25 mouse cellular contexts compared by ENCODE assay signal in genomic region chr16:35967319-35967718, GRCm38 (mm10). TPM values are rescaled to one million over a fixed set of nuclear protein-coding genes. Genes with fewer than 3 reads are reported as not detected.
DNase-seq lines count a peak whose midpoint lies in the region; ATAC-seq and TF ChIP-seq lines count a peak whose summit lies in the region.
"Had no signal": no experiment of that assay in that cellular context is flagged by ENCODE, and none has a peak within 500 bp of the region (broad histone marks: within the 10 kb centered on the region; RNA-seq: fewer than 3 reads in every experiment).

No protein-coding gene starts in this region.

- H3K4me3 ChIP-seq in intestine, postnatal 0 days (ENCODE audit: low read depth, low read length) = no peak overlapping the region
- no peak overlapping the region for H3K4me3 ChIP-seq in intestine, embryonic 16.5 days (ENCODE audit: low read length)
- H3K4me3 ChIP-seq in midbrain, embryonic 14.5 days (replicated peaks; ENCODE audit: low read depth, low read length) = no peak overlapping the region
- no peak overlapping the region for H3K4me3 ChIP-seq in midbrain, embryonic 11.5 days (ENCODE audit: low read depth, low read length)
- no peak overlapping the region for H3K4me3 ChIP-seq in ES-E14 (ENCODE audit: insufficient read depth in 1 of 2, low read depth in 1 of 2, low read length in 2 of 2, poor library complexity in 1 of 2, severe bottlenecking in 1 of 2)
- H3K4me3 ChIP-seq in stomach, postnatal 0 days (ENCODE audit: low read depth, low read length) = no peak overlapping the region
- H3K4me3 ChIP-seq: erythroblast, embryonic 14.5 days; heart, embryonic 12.5 days; intestine, embryonic 15.5 days; midbrain, embryonic 10.5 days; stomach, embryonic 15.5 days had no signal

- DNase-seq in midbrain, embryonic 14.5 days = peak; percentile 35
- DNase-seq in midbrain, embryonic 11.5 days (ENCODE audit: low spot score, missing footprints) = no peak
- no peak for DNase-seq in ES-E14 (ENCODE audit: low read depth, low spot score)
- DNase-seq in stomach, postnatal 0 days (ENCODE audit: low spot score) = no peak
- no peak for DNase-seq in ovary, postnatal 10 days (ENCODE audit: low spot score)
- DNase-seq in cerebellum, postnatal 10 days = no peak
- DNase-seq: adrenal gland, adult 2 months; B cell, adult 2 months; cerebellum, adult 9-10 months; gastrocnemius, postnatal 36 days; heart, postnatal 14 days; left cerebral cortex, postnatal 4 days; lung, adult 2 months; right cerebral cortex, postnatal 14 days; spleen, adult 18-20 months had no signal

- 83% methylated on average over 4 of the region's 4 CpGs for WGBS in intestine, postnatal 0 days
- WGBS in intestine, embryonic 16.5 days = 88% methylated on average over 4 of the region's 4 CpGs
- 93% methylated on average over 4 of the region's 4 CpGs for WGBS in midbrain, embryonic 14.5 days
- WGBS in midbrain, embryonic 11.5 days = 96% methylated on average over 4 of the region's 4 CpGs
- WGBS in stomach, postnatal 0 days = 81% methylated on average over 4 of the region's 4 CpGs

- no peak for TF ChIP-seq EP300 in stomach, postnatal 0 days (optimal IDR thresholded peaks at IDR 0.05)

- H3K4me2 ChIP-seq in intestine, postnatal 0 days (replicated peaks; ENCODE audit: low read depth) = no peak overlapping the region
- no peak overlapping the region for H3K4me2 ChIP-seq in intestine, embryonic 16.5 days (ENCODE audit: low read depth, low read length)
- H3K4me2 ChIP-seq in midbrain, embryonic 14.5 days (ENCODE audit: low read length) = no peak overlapping the region
- no peak overlapping the region for H3K4me2 ChIP-seq in midbrain, embryonic 11.5 days
- H3K4me2 ChIP-seq in stomach, postnatal 0 days (replicated peaks; ENCODE audit: low read depth) = no peak overlapping the region
- H3K4me2 ChIP-seq: heart, embryonic 12.5 days; hindbrain, embryonic 14.5 days; intestine, embryonic 15.5 days; stomach, embryonic 15.5 days had no signal

- ATAC-seq in intestine, postnatal 0 days = no peak
- ATAC-seq in intestine, embryonic 16.5 days = no peak
- ATAC-seq in midbrain, embryonic 14.5 days (ENCODE audit: low FRiP score, low TSS enrichment) = no peak
- no peak for ATAC-seq in midbrain, embryonic 11.5 days (ENCODE audit: low FRiP score)
- ATAC-seq in stomach, postnatal 0 days (ENCODE audit: low FRiP score, low TSS enrichment) = no peak
- ATAC-seq: forebrain, embryonic 14.5 days had no signal

- H3K4me1 ChIP-seq in intestine, postnatal 0 days (replicated peaks; ENCODE audit: control insufficient read depth, insufficient read depth, low read length) = no peaks in the 10 kb centered on the region
- H3K4me1 ChIP-seq in intestine, embryonic 16.5 days (ENCODE audit: control insufficient read depth, insufficient read depth, low read length) = peaks cover 3% of the 10 kb centered on the region; the same call in 1 of the 2 replicates
- no peaks in the 10 kb centered on the region for H3K4me1 ChIP-seq in midbrain, embryonic 14.5 days (ENCODE audit: control insufficient read depth, insufficient read depth, low read length)
- no peaks in the 10 kb centered on the region for H3K4me1 ChIP-seq in midbrain, embryonic 11.5 days (ENCODE audit: control insufficient read depth, insufficient read depth, low read length)
- H3K4me1 ChIP-seq in ES-E14 (ENCODE audit: control insufficient read depth in 2 of 2, insufficient read depth in 2 of 2, low read length in 2 of 2, poor library complexity in 1 of 2) = peaks cover 11 to 13% of the 10 kb centered on the region in 2 experiments
- no peaks in the 10 kb centered on the region for H3K4me1 ChIP-seq in stomach, postnatal 0 days (replicated peaks; ENCODE audit: control insufficient read depth, insufficient read depth)
- H3K4me1 ChIP-seq: heart, embryonic 12.5 days; intestine, embryonic 15.5 days; stomach, embryonic 15.5 days had no signal

- no peak overlapping the region for H3K27ac ChIP-seq in intestine, postnatal 0 days (ENCODE audit: low read depth, low read length)
- no peak overlapping the region for H3K27ac ChIP-seq in intestine, embryonic 16.5 days (ENCODE audit: low read length)
- H3K27ac ChIP-seq in midbrain, embryonic 14.5 days (replicated peaks; ENCODE audit: low read depth, low read length) = no peak overlapping the region
- no peak overlapping the region for H3K27ac ChIP-seq in midbrain, embryonic 11.5 days (ENCODE audit: low read depth, low read length)
- peak overlapping the region; percentile 98; the same call in 1 of the 2 replicates for H3K27ac ChIP-seq in ES-E14 (ENCODE audit: insufficient read depth, low read depth, low read length, poor library complexity, severe bottlenecking)
- no peak overlapping the region for H3K27ac ChIP-seq in stomach, postnatal 0 days (replicated peaks)
- H3K27ac ChIP-seq: hindbrain, embryonic 14.5 days; intestine, embryonic 15.5 days; macrophage; midbrain, embryonic 10.5 days; stomach, embryonic 15.5 days had no signal

- no peak overlapping the region for H3K9ac ChIP-seq in intestine, postnatal 0 days (ENCODE audit: low read depth, low read length)
- H3K9ac ChIP-seq in intestine, embryonic 16.5 days (ENCODE audit: low read depth, low read length) = no peak overlapping the region
- no peak overlapping the region for H3K9ac ChIP-seq in midbrain, embryonic 14.5 days (replicated peaks; ENCODE audit: low read length)
- no peak overlapping the region for H3K9ac ChIP-seq in midbrain, embryonic 11.5 days (ENCODE audit: low read length)
- no peak overlapping the region for H3K9ac ChIP-seq in ES-E14 (ENCODE audit: insufficient read depth, low read depth, low read length, poor library complexity, severe bottlenecking)
- no peak overlapping the region for H3K9ac ChIP-seq in stomach, postnatal 0 days (ENCODE audit: low read length)
- H3K9ac ChIP-seq: heart, embryonic 12.5 days; hindbrain, embryonic 14.5 days; intestine, embryonic 15.5 days; stomach, embryonic 15.5 days had no signal

- no peaks in the 10 kb centered on the region for H3K9me3 ChIP-seq in intestine, postnatal 0 days (ENCODE audit: control insufficient read depth)
- H3K9me3 ChIP-seq in intestine, embryonic 16.5 days (ENCODE audit: control insufficient read depth, low read length) = no peaks in the 10 kb centered on the region
- no peaks in the 10 kb centered on the region for H3K9me3 ChIP-seq in midbrain, embryonic 14.5 days (ENCODE audit: control insufficient read depth, low read length)
- no peaks in the 10 kb centered on the region for H3K9me3 ChIP-seq in midbrain, embryonic 11.5 days (ENCODE audit: control insufficient read depth, low read length)
- H3K9me3 ChIP-seq in ES-E14 (ENCODE audit: control insufficient read depth, insufficient read depth, low read depth, low read length) = no peaks in the 10 kb centered on the region
- H3K9me3 ChIP-seq in stomach, postnatal 0 days (ENCODE audit: control insufficient read depth, low read length) = no peaks in the 10 kb centered on the region
- H3K9me3 ChIP-seq: heart, embryonic 12.5 days; intestine, embryonic 15.5 days; midbrain, embryonic 10.5 days; stomach, embryonic 15.5 days had no signal

- no peaks in the 10 kb centered on the region for H3K27me3 ChIP-seq in intestine, postnatal 0 days (replicated peaks; ENCODE audit: control insufficient read depth, insufficient read depth, low read length)
- no peaks in the 10 kb centered on the region for H3K27me3 ChIP-seq in intestine, embryonic 16.5 days (replicated peaks; ENCODE audit: control insufficient read depth, insufficient read depth, low read length)
- H3K27me3 ChIP-seq in midbrain, embryonic 14.5 days (ENCODE audit: control insufficient read depth, insufficient read depth, low read length) = no peaks in the 10 kb centered on the region
- H3K27me3 ChIP-seq in midbrain, embryonic 11.5 days (ENCODE audit: control insufficient read depth, insufficient read depth, low read length) = no peaks in the 10 kb centered on the region
- no peaks in the 10 kb centered on the region for H3K27me3 ChIP-seq in stomach, postnatal 0 days (ENCODE audit: control insufficient read depth, insufficient read depth, low read length)
- H3K27me3 ChIP-seq: heart, embryonic 12.5 days; intestine, embryonic 15.5 days; stomach, embryonic 15.5 days had no signal

- peaks cover 49% of the 10 kb centered on the region for H3K36me3 ChIP-seq in intestine, postnatal 0 days (ENCODE audit: control insufficient read depth, insufficient read depth)
- no peaks in the 10 kb centered on the region for H3K36me3 ChIP-seq in intestine, embryonic 16.5 days (ENCODE audit: control insufficient read depth, insufficient read depth, low read length)
- H3K36me3 ChIP-seq in midbrain, embryonic 14.5 days (ENCODE audit: control insufficient read depth, insufficient read depth, low read length) = no peaks in the 10 kb centered on the region
- no peaks in the 10 kb centered on the region for H3K36me3 ChIP-seq in midbrain, embryonic 11.5 days (ENCODE audit: control insufficient read depth, insufficient read depth, low read length)
- peaks cover 2% of the 10 kb centered on the region; the same call in 1 of the 2 replicates for H3K36me3 ChIP-seq in ES-E14 (ENCODE audit: control insufficient read depth, insufficient read depth, low read length, poor library complexity, severe bottlenecking)
- no peaks in the 10 kb centered on the region; the same call in 1 of the 2 replicates for H3K36me3 ChIP-seq in stomach, postnatal 0 days (ENCODE audit: control insufficient read depth, insufficient read depth, low read length)
- H3K36me3 ChIP-seq: intestine, embryonic 15.5 days; midbrain, embryonic 10.5 days had no signal

- peak; percentile 55 for TF ChIP-seq CTCF in intestine, postnatal 0 days (IDR thresholded peaks at IDR 0.05; ENCODE audit: low read depth)
- TF ChIP-seq CTCF in stomach, postnatal 0 days (IDR thresholded peaks at IDR 0.05; ENCODE audit: low read depth) = peak; percentile 58

- in situ Hi-C loops in ES-E14 (cut with MboI; ENCODE audit: low sequenced_read_pairs in 2 of 2, unreplicated experiment in 2 of 2) = no loop called here

RNA-seq across cellular contexts. Expression of gene Kpna1, which starts 11.2 kb away (rescaled TPM):
- polyA plus RNA-seq in intestine, postnatal 0 days (2015; fragmentation: Nextera tagmentation; extraction: Ambion mirVana) = 17.6 and 22.2 TPM in 2 replicates
- polyA plus RNA-seq in intestine, embryonic 16.5 days (2015; fragmentation: Nextera tagmentation; extraction: Ambion mirVana) = 31.6 and 33.3 TPM in 2 replicates
- 73.4 and 104 TPM in 2 replicates for polyA plus RNA-seq in midbrain, embryonic 14.5 days (2014; fragmentation: Nextera tagmentation; extraction: Ambion mirVana)
- polyA plus RNA-seq in midbrain, embryonic 11.5 days (2014; fragmentation: Nextera tagmentation; extraction: Ambion mirVana) = 90.7 and 99.9 TPM in 2 replicates
- total RNA-seq in ES-E14 (2012; rRNA removed) = 34.4 and 43.0 TPM in 2 replicates
- 19.5 and 20.3 TPM in 2 replicates for polyA plus RNA-seq in stomach, postnatal 0 days (2015; fragmentation: Nextera tagmentation; extraction: Ambion mirVana)

RNA-seq across cellular contexts. Expression of gene Dtx3l, which starts 28.4 kb away (rescaled TPM):
- 10.6 and 11.8 TPM in 2 replicates for polyA plus RNA-seq in intestine, postnatal 0 days (2015; fragmentation: Nextera tagmentation; extraction: Ambion mirVana)
- polyA plus RNA-seq in intestine, embryonic 16.5 days (2015; fragmentation: Nextera tagmentation; extraction: Ambion mirVana) = 8.5 and 9.2 TPM in 2 replicates
- 0.55 and 2.8 TPM in 2 replicates for polyA plus RNA-seq in midbrain, embryonic 14.5 days (2014; fragmentation: Nextera tagmentation; extraction: Ambion mirVana)
- 2.8 and 3.1 TPM in 2 replicates for polyA plus RNA-seq in midbrain, embryonic 11.5 days (2014; fragmentation: Nextera tagmentation; extraction: Ambion mirVana)
- 3.2 and 3.8 TPM in 2 replicates for total RNA-seq in ES-E14 (2012; rRNA removed)
- polyA plus RNA-seq in stomach, postnatal 0 days (2015; fragmentation: Nextera tagmentation; extraction: Ambion mirVana) = 4.4 and 4.9 TPM in 2 replicates

RNA-seq across cellular contexts. Expression of gene Parp9, which starts 29.0 kb away (rescaled TPM):
- polyA plus RNA-seq in intestine, postnatal 0 days (2015; fragmentation: Nextera tagmentation; extraction: Ambion mirVana) = 29.2 and 29.9 TPM in 2 replicates
- 13.0 and 15.5 TPM in 2 replicates for polyA plus RNA-seq in intestine, embryonic 16.5 days (2015; fragmentation: Nextera tagmentation; extraction: Ambion mirVana)
- 0.30 and 3.3 TPM in 2 replicates for polyA plus RNA-seq in midbrain, embryonic 14.5 days (2014; fragmentation: Nextera tagmentation; extraction: Ambion mirVana)
- 1.8 and 2.6 TPM in 2 replicates for polyA plus RNA-seq in midbrain, embryonic 11.5 days (2014; fragmentation: Nextera tagmentation; extraction: Ambion mirVana)
- 4.8 and 7.3 TPM in 2 replicates for total RNA-seq in ES-E14 (2012; rRNA removed)
- 9.5 and 9.8 TPM in 2 replicates for polyA plus RNA-seq in stomach, postnatal 0 days (2015; fragmentation: Nextera tagmentation; extraction: Ambion mirVana)
